Mouse (Mus musculus) bone marrow, adult 2 months (tissue): ENCODE results near the gene Ttll5.

Experiments used
- CTCF ChIP-seq: fragments of 200-500 bp; IDR thresholded peaks from 2 replicates; pipeline ENCODE4 v1.5.1; 2011; ENCODE audit warnings: low read length, control low read depth; ENCODE audit not compliant: control insufficient read depth, insufficient read depth
- POLR2A ChIP-seq: fragments of 200-500 bp; IDR thresholded peaks from 2 replicates; pipeline ENCODE4 v1.6.1; 2011; ENCODE audit warnings: low read depth, mild to moderate bottlenecking, control low read depth, low read length, borderline replicate concordance; ENCODE audit not compliant: control insufficient read depth

GRCm38 (mm10) chr12:85979996-85980395 is 155.5 kb downstream of the Ttll5 start:
- no peak for TF ChIP-seq CTCF
- no peak for TF ChIP-seq POLR2A
